Mouse (Mus musculus): ENCODE results near the gene Itga6.

- TF ChIP-seq GATA1 (IDR thresholded peaks at IDR 0.05; ENCODE audit: borderline replicate concordance, low read length) (no peak), FLI1 (IDR thresholded peaks at IDR 0.05; ENCODE audit: low read length) (no peak)
These were observed 17.1 kb upstream of the Itga6 start for GRCm38 (mm10) chr2:71728341-71728740.
